Mouse (Mus musculus) heart, postnatal 0 days (tissue): Measurements from ENCODE around the gene Smyd3. TPM values are rescaled to one million over a fixed set of nuclear protein-coding genes. Genes with fewer than 3 reads are reported as not detected.
A peak's percentile ranks its signal among the peaks of the same experiment; 100 is the strongest.

ENCODE experiments used
- ATAC-seq: fragments of 200-750 bp; cut with Nextera tagmentation; 2 replicates; pipeline ENCODE4 v1.8.0; 2017; ENCODE audit warnings: low read depth, moderate number of reproducible peaks, moderate library complexity; ENCODE audit not compliant: insufficient read depth
- DNase-seq: peaks from one replicate; pipeline ENCODE4 v3.0.0-alpha.2; 2016; ENCODE audit warnings: low spot score
- H3K27ac ChIP-seq: fragments of 300-500 bp; sonication (generic); 2 replicates; pipeline ENCODE4 v1.5.1; 2014; ENCODE audit warnings: low read depth, mild to moderate bottlenecking
- H3K27me3 ChIP-seq: fragments of 300-500 bp; sonication (generic); 2 replicates; pipeline ENCODE4 v1.6.1; 2014; ENCODE audit warnings: low read length, mixed read lengths; ENCODE audit not compliant: control insufficient read depth, insufficient read depth
- H3K36me3 ChIP-seq: fragments of 300-500 bp; sonication (generic); replicated peaks from 2 replicates; pipeline ENCODE4 v1.6.1; 2014; ENCODE audit warnings: low read length, mixed read lengths; ENCODE audit not compliant: control insufficient read depth, insufficient read depth
- H3K4me1 ChIP-seq: fragments of 300-500 bp; sonication (generic); 2 replicates; pipeline ENCODE4 v1.6.1; 2014; ENCODE audit warnings: antibody characterized with exemption; ENCODE audit not compliant: control insufficient read depth, insufficient read depth
- H3K4me2 ChIP-seq: fragments of 300-500 bp; sonication (generic); 2 replicates; pipeline ENCODE4 v1.6.1; 2014; ENCODE audit warnings: low read depth, mild to moderate bottlenecking, low read length, moderate library complexity
- H3K4me3 ChIP-seq: fragments of 300-500 bp; sonication (generic); 2 replicates; pipeline ENCODE4 v1.5.1; 2014; ENCODE audit warnings: low read depth, low read length
- H3K9ac ChIP-seq: fragments of 300-500 bp; sonication (generic); replicated peaks from 2 replicates; pipeline ENCODE4 v1.6.1; 2014; ENCODE audit warnings: low read depth, low read length, mixed read lengths
- H3K9me3 ChIP-seq: fragments of 300-500 bp; sonication (generic); replicated peaks from 2 replicates; pipeline ENCODE4 v1.6.1; 2016; ENCODE audit warnings: low read length; ENCODE audit not compliant: control insufficient read depth
- CTCF ChIP-seq: IDR thresholded peaks from 2 replicates; pipeline ENCODE4 v1.5.1; 2016; ENCODE audit warnings: antibody characterized with exemption, control low read depth, low read depth
- EP300 ChIP-seq: IDR thresholded peaks from 2 replicates; pipeline ENCODE4 v1.6.1; 2016; ENCODE audit warnings: antibody characterized with exemption, low read depth
- WGBS: fragments of 180-500 bp; shearing (Covaris S2); extraction: QIAGEN DNeasy Blood & Tissue Kit; methylation state at CpG from one replicate; pipeline ENCODE4 v1.1.7; 2014; 5-methylcytosine and 5-hydroxymethylcytosine counted together
- polyA plus RNA-seq: library from polyadenylated mRNA; unstranded; fragments of >200 nt; fragmentation: Nextera tagmentation; extraction: Ambion mirVana; gene quantifications from 2 replicates; pipeline ENCODE4 v1.2.1, GENCODE M21; 2015
- total RNA-seq: library from RNA; depleted of rRNA; stranded (reverse); fragments of >200 nt; gene quantifications from 2 replicates; pipeline ENCODE4 v1.2.3, GENCODE M21; 2014; ENCODE audit warnings: low replicate concordance

The Smyd3 gene
- total and polyA plus RNA-seq, 2 experiments from 2014 or later = 7.0 to 11.6 TPM

GRCm38 (mm10) chr1:179510546-179511340, 7.1 kb downstream of the Smyd3 start:
- WGBS = 76% methylated on average over 13 of the region's 13 CpGs
- Histone ChIP-seq H3K4me1 (no peaks in the 10 kb centered on the region), H3K9ac (no peak overlapping the region), H3K9me3 (no peaks in the 10 kb centered on the region), H3K27ac (no peak overlapping the region), H3K36me3 (no peaks in the 10 kb centered on the region), H3K4me2 (no peak overlapping the region), H3K4me3 (no peak overlapping the region), H3K27me3 (no peaks in the 10 kb centered on the region)
- DNase-seq (no peak), ATAC-seq (no peak)
- no peak for TF ChIP-seq EP300
- no peak for TF ChIP-seq CTCF

GRCm38 (mm10) chr1:179506530-179507315, 11.1 kb downstream of the Smyd3 start:
- no peaks in the 10 kb centered on the region for H3K27me3 ChIP-seq
- H3K4me2 ChIP-seq = no peak overlapping the region
- H3K9me3 ChIP-seq = no peaks in the 10 kb centered on the region
- no peak overlapping the region for H3K27ac ChIP-seq
- DNase-seq (peak; percentile 38), ATAC-seq (no peak)
- no peak overlapping the region for H3K9ac ChIP-seq
- whole genome bisulfite sequencing = 60% methylated on average over 9 of the region's 9 CpGs
- no peak overlapping the region for H3K4me3 ChIP-seq
- TF ChIP-seq CTCF = peak; percentile 67
- no peak for TF ChIP-seq EP300
- no peaks in the 10 kb centered on the region for H3K4me1 ChIP-seq
- no peaks in the 10 kb centered on the region for H3K36me3 ChIP-seq

- 6% methylated on average over 3 of the region's 3 CpGs for WGBS
Measured at GRCm38 (mm10) chr1:179502565-179502964, 15.3 kb downstream of the Smyd3 start.

GRCm38 (mm10) chr1:179499257-179499656, 18.6 kb downstream of the Smyd3 start:
- no peak for ATAC-seq
- WGBS = 66% methylated on average over 3 of the region's 3 CpGs
- no peak for DNase-seq
- H3K4me2 ChIP-seq = no peak overlapping the region
- H3K27me3 ChIP-seq = no peaks in the 10 kb centered on the region
- no peak overlapping the region for H3K4me3 ChIP-seq
- TF ChIP-seq CTCF (no peak), EP300 (no peak)
- no peak overlapping the region for H3K9ac ChIP-seq
- no peaks in the 10 kb centered on the region for H3K36me3 ChIP-seq
- H3K9me3 ChIP-seq = no peaks in the 10 kb centered on the region
- no peak overlapping the region for H3K27ac ChIP-seq
- no peaks in the 10 kb centered on the region for H3K4me1 ChIP-seq

More at GRCm38 (mm10) chr1:179502565-179502964, 15.3 kb downstream of the Smyd3 start:
- Histone ChIP-seq H3K36me3 (no peaks in the 10 kb centered on the region), H3K27me3 (no peaks in the 10 kb centered on the region), H3K4me2 (no peak overlapping the region), H3K9me3 (no peaks in the 10 kb centered on the region), H3K4me3 (no peak overlapping the region), H3K9ac (no peak overlapping the region), H3K27ac (no peak overlapping the region), H3K4me1 (no peaks in the 10 kb centered on the region)
- DNase-seq (peak; percentile 16), ATAC-seq (no peak)
- TF ChIP-seq CTCF = peak; percentile 75
- no peak for TF ChIP-seq EP300

GRCm38 (mm10) chr1:179492908-179493307, 24.9 kb downstream of the Smyd3 start:
- Histone ChIP-seq H3K4me1 (peaks cover 4% of the 10 kb centered on the region; the same call in 1 of the 2 replicates), H3K9me3 (no peaks in the 10 kb centered on the region), H3K9ac (no peak overlapping the region), H3K36me3 (no peaks in the 10 kb centered on the region), H3K27me3 (no peaks in the 10 kb centered on the region), H3K4me3 (no peak overlapping the region), H3K27ac (no peak overlapping the region), H3K4me2 (no peak overlapping the region)
- TF ChIP-seq EP300 = no peak
- no peak for TF ChIP-seq CTCF
- DNase-seq (no peak), ATAC-seq (no peak)
- 78% methylated on average over 5 of the region's 5 CpGs for WGBS
